Mouse (Mus musculus): ENCODE data around the gene Nsun5. TPM values are rescaled to one million over a fixed set of nuclear protein-coding genes. Genes with fewer than 3 reads are reported as not detected.
"Not testable (repeated sequence)": the region's sequence is repeated elsewhere in the genome, so short reads cannot be mapped to it uniquely, and the experiment has no call there.

Gene Nsun5
- polyA plus RNA-seq, 1 experiment from 2014 or later: 32.1 TPM

DNA sequence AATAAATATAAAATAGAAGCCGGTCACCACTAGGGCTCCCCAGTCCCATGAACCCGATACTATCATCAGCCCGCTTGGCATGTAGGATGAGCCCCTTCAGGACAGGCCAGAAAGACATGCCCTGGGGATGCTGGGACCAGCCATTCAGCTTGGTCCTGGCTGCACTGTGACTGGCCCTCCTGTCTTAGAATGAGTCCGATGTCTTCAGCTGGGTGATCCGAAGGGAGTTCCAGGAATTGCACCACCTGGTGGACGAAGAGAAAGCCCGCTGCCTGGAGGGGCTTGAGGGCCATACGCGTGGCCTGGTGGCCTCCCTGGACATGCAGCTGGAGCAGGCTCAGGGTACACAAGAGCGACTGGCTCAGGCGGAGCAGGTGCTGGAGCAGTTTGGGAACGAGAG lies 6.2 kb upstream of the Nsun5 start:
- no peak overlapping the region for H3K4me3 ChIP-seq (ENCODE audit: low read length)
- no peaks in the 10 kb centered on the region for H3K27me3 ChIP-seq (ENCODE audit: control insufficient read depth, insufficient read depth, low read depth, low read length)
- no peaks in the 10 kb centered on the region for H3K9me3 ChIP-seq (ENCODE audit: control insufficient read depth, low read length)
- 22% methylated on average over 12 of the region's 12 CpGs for WGBS
- H3K9ac ChIP-seq (ENCODE audit: low read length): no peak overlapping the region
- peak; percentile 31; the same call in 1 of the 2 replicates for ATAC-seq (ENCODE audit: low read depth)
- no peaks in the 10 kb centered on the region for H3K4me1 ChIP-seq (replicated peaks; ENCODE audit: control insufficient read depth, insufficient read depth, low read length)
- no peak overlapping the region for H3K4me2 ChIP-seq (ENCODE audit: low read depth, low read length)
- H3K36me3 ChIP-seq (ENCODE audit: control insufficient read depth, insufficient read depth, low read length): no peaks in the 10 kb centered on the region
- no peak overlapping the region for H3K27ac ChIP-seq (ENCODE audit: low read length)

DNA sequence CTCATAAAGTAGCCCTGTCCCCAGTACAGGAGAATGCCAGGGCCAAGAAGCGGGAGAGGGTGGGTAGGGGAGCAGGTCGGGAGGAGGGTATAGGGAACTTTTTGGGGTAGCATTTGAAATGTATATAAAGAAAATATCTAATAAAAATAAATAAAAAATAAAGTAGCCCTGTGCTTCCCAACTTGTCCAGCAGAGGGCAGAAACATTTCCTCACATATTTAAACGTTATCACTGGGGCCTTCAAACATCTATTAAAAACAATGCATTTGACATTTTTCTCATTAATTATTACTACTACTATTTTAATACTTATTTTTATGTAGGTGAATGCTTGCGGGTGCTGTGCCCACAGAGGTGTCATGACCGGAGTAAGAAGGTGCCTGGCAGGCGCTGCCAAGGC lies 1.9 kb upstream of the Nsun5 start:
- peaks cover 7% of the 10 kb centered on the region for H3K4me1 ChIP-seq (replicated peaks; ENCODE audit: control insufficient read depth, insufficient read depth, low read length)
- no peak overlapping the region for H3K4me2 ChIP-seq (ENCODE audit: low read depth, low read length)
- no peak for ATAC-seq (ENCODE audit: low read depth)
- H3K27me3 ChIP-seq (ENCODE audit: control insufficient read depth, insufficient read depth, low read depth, low read length): no peaks in the 10 kb centered on the region
- no peaks in the 10 kb centered on the region for H3K9me3 ChIP-seq (ENCODE audit: control insufficient read depth, low read length)
- peaks cover 3% of the 10 kb centered on the region for H3K36me3 ChIP-seq (ENCODE audit: control insufficient read depth, insufficient read depth, low read length)
- H3K27ac ChIP-seq (ENCODE audit: low read length): no peak overlapping the region
- no peak overlapping the region for H3K4me3 ChIP-seq (ENCODE audit: low read length)
- WGBS: 47% methylated on average over 6 of the region's 6 CpGs
- H3K9ac ChIP-seq (ENCODE audit: low read length): no peak overlapping the region

DNA sequence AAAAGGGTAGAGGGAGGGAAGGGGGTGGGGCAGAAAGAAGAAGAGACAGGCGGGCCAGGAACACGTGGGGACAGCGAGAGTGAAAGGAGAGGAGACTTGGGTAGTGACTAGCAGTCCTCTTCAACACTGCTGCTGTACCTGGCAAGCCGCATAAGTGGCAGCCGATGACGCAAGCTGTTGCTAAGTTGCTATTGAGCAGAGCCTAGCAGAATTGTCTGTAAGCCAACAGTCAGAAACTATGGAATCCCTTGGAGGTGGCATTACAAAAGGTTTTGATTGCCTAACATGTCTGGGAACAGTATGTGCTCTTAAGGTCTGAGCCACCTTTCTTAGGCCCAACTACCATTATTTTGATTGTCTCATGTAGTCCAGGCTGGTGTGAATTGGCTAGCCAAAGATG lies 1.4 kb upstream of the Nsun5 start:
- 70% methylated on average over 6 of the region's 6 CpGs for WGBS
- Histone ChIP-seq H3K9me3 (ENCODE audit: control insufficient read depth, low read length) (no peaks in the 10 kb centered on the region), H3K4me2 (ENCODE audit: low read depth, low read length) (no peak overlapping the region), H3K36me3 (ENCODE audit: control insufficient read depth, insufficient read depth, low read length) (peaks cover 6% of the 10 kb centered on the region), H3K4me3 (ENCODE audit: low read length) (no peak overlapping the region), H3K27me3 (ENCODE audit: control insufficient read depth, insufficient read depth, low read depth, low read length) (no peaks in the 10 kb centered on the region), H3K4me1 (replicated peaks; ENCODE audit: control insufficient read depth, insufficient read depth, low read length) (peaks cover 7% of the 10 kb centered on the region), H3K27ac (ENCODE audit: low read length) (no peak overlapping the region), H3K9ac (ENCODE audit: low read length) (no peak overlapping the region)
- ATAC-seq (ENCODE audit: low read depth): no peak

DNA sequence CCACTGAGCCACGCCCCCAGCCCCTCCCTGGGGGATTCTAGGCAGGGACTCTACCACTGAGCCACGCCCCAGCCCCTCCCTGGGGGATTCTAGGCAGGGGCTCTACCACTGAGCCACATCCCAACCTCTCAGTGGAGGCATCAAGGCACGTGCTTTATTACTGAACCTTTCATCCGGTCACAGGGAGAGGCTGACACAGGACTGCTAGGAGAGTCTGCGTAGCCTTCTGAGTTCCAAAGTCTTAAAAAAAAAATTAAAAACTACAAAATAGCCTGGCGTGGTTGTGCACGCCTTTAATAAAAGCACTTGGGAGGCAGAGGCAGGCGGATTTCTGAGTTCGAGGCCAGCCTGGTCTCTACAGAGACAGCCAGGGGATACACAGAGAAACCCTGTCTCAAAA lies 557 bp upstream of the Nsun5 start:
- peaks cover 15% of the 10 kb centered on the region for H3K36me3 ChIP-seq (ENCODE audit: control insufficient read depth, insufficient read depth, low read length)
- peak overlapping the region; percentile 97 for H3K4me3 ChIP-seq (ENCODE audit: low read length)
- H3K27ac ChIP-seq (ENCODE audit: low read length): peak overlapping the region; percentile 89
- H3K9ac ChIP-seq (ENCODE audit: low read length): peak overlapping the region; percentile 94
- H3K9me3 ChIP-seq (ENCODE audit: control insufficient read depth, low read length); H3K4me1 ChIP-seq (replicated peaks; ENCODE audit: control insufficient read depth, insufficient read depth, low read length); H3K27me3 ChIP-seq (ENCODE audit: control insufficient read depth, insufficient read depth, low read depth, low read length); ATAC-seq (ENCODE audit: low read depth): not testable (repeated sequence)
- H3K4me2 ChIP-seq (ENCODE audit: low read depth, low read length): peak overlapping the region; percentile 54
- WGBS: 51% methylated on average over 9 of the region's 9 CpGs

DNA sequence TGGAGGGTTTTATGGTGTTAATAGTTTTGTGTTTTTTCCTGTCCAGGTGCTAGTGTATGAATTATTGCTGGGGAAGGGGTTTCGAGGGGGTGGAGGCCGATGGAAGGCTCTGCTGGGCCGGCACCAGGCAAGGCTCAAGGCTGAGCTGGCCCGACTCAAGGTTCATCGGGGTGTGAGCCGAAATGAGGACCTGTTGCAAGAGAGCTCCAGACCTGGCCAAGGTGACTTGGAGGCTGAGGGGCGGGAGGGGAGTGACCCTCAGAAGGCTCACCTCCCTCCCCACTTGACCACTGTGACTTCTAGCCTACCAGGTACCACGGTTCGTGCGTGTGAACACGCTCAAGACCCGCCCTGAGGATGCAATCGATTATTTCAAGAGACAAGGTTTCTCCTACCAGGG lies 1.4 kb downstream of the Nsun5 start:
- Histone ChIP-seq H3K9ac (ENCODE audit: low read length) (no peak overlapping the region), H3K27ac (ENCODE audit: low read length) (no peak overlapping the region), H3K27me3 (ENCODE audit: control insufficient read depth, insufficient read depth, low read depth, low read length) (no peaks in the 10 kb centered on the region), H3K36me3 (ENCODE audit: control insufficient read depth, insufficient read depth, low read length) (peaks cover 30% of the 10 kb centered on the region), H3K4me3 (ENCODE audit: low read length) (no peak overlapping the region), H3K4me1 (replicated peaks; ENCODE audit: control insufficient read depth, insufficient read depth, low read length) (peaks cover 7% of the 10 kb centered on the region), H3K4me2 (ENCODE audit: low read depth, low read length) (no peak overlapping the region), H3K9me3 (ENCODE audit: control insufficient read depth, low read length) (no peaks in the 10 kb centered on the region)
- WGBS: 91% methylated on average over 13 of the region's 13 CpGs
- no peak for ATAC-seq (ENCODE audit: low read depth)

DNA sequence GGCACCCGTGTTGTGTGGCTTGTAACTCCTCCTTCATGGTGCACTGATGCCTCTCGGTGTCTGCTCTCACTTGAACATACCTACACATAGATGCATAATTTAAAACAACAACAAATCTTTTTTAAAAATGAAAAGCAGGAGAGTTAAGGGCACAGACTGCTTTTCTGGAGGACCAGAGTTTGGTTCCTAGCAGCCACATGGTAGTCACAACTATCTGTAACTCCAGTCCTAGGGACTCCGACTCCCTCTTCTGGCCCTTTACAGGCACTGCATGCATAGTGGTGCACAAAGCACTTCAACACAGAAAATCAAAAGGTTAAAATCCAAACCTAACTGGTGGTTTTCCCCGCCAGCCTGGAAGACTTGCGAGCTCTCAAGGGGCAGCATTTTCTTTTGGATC lies 3.8 kb downstream of the Nsun5 start:
- peaks cover 44% of the 10 kb centered on the region for H3K36me3 ChIP-seq (ENCODE audit: control insufficient read depth, insufficient read depth, low read length)
- no peak for ATAC-seq (ENCODE audit: low read depth)

DNA sequence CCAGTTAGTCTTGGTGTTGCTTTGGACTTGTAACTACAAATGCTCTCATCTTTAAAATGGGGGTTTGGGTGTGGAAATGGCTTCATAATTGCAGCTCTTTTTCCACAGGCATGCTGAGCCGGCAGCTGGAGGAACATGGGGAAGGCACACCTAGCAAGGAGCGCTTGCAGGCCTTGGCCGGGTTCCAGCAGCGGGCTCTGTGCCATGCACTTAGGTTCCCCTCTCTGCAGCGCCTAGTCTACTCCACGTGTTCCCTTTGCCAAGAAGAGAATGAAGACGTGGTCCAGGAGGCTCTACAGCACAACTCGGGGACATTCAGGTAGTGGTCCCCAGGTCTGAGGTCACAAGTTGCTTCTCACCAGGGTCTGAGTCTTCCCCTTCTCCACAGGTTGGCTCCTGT lies 5.4 kb downstream of the Nsun5 start:
- ATAC-seq (ENCODE audit: low read depth): peak; percentile 62; the same call in 1 of the 2 replicates
- Histone ChIP-seq H3K4me1 (replicated peaks; ENCODE audit: control insufficient read depth, insufficient read depth, low read length) (peaks cover 7% of the 10 kb centered on the region), H3K9ac (ENCODE audit: low read length) (no peak overlapping the region), H3K9me3 (ENCODE audit: control insufficient read depth, low read length) (no peaks in the 10 kb centered on the region), H3K4me2 (ENCODE audit: low read depth, low read length) (no peak overlapping the region), H3K36me3 (ENCODE audit: control insufficient read depth, insufficient read depth, low read length) (peaks cover 53% of the 10 kb centered on the region), H3K4me3 (ENCODE audit: low read length) (no peak overlapping the region), H3K27ac (ENCODE audit: low read length) (no peak overlapping the region), H3K27me3 (ENCODE audit: control insufficient read depth, insufficient read depth, low read depth, low read length) (no peaks in the 10 kb centered on the region)
- WGBS: 46% methylated on average over 8 of the region's 8 CpGs

More for the DNA sequence above, 3.8 kb downstream of the Nsun5 start:
- Histone ChIP-seq H3K27ac (ENCODE audit: low read length) (no peak overlapping the region), H3K4me1 (replicated peaks; ENCODE audit: control insufficient read depth, insufficient read depth, low read length) (peaks cover 7% of the 10 kb centered on the region), H3K27me3 (ENCODE audit: control insufficient read depth, insufficient read depth, low read depth, low read length) (no peaks in the 10 kb centered on the region), H3K4me3 (ENCODE audit: low read length) (no peak overlapping the region), H3K4me2 (ENCODE audit: low read depth, low read length) (no peak overlapping the region), H3K9ac (ENCODE audit: low read length) (no peak overlapping the region), H3K9me3 (ENCODE audit: control insufficient read depth, low read length) (no peaks in the 10 kb centered on the region)
- WGBS: 94% methylated on average over 5 of the region's 5 CpGs

DNA sequence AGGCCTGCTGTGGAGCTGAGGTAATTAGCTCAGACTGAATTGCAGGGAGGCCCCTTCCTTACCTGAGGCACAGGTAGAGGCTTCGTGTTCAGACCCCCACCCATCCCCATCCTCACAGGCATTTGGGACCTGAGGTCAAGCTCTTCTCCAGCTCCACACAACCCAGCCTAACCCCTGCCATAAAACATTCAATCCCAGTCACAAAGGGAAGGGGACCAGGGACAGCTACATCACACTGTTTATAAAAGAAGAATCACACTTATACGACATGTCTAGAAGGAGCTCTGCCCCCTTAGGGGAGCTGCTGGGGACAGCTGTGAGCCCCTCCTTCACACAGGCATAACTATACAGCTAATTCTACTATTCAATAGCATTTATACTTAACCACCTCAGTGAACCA lies 6.6 kb downstream of the Nsun5 start:
- Histone ChIP-seq H3K4me2 (ENCODE audit: low read depth, low read length) (no peak overlapping the region), H3K27ac (ENCODE audit: low read length) (no peak overlapping the region), H3K4me3 (ENCODE audit: low read length) (no peak overlapping the region), H3K27me3 (ENCODE audit: control insufficient read depth, insufficient read depth, low read depth, low read length) (no peaks in the 10 kb centered on the region), H3K9ac (ENCODE audit: low read length) (no peak overlapping the region), H3K36me3 (ENCODE audit: control insufficient read depth, insufficient read depth, low read length) (peaks cover 65% of the 10 kb centered on the region), H3K9me3 (ENCODE audit: control insufficient read depth, low read length) (no peaks in the 10 kb centered on the region), H3K4me1 (replicated peaks; ENCODE audit: control insufficient read depth, insufficient read depth, low read length) (no peaks in the 10 kb centered on the region; the same call in 1 of the 2 replicates)
- 58% methylated on average over 2 of the region's 2 CpGs for WGBS
- ATAC-seq (ENCODE audit: low read depth): no peak

DNA sequence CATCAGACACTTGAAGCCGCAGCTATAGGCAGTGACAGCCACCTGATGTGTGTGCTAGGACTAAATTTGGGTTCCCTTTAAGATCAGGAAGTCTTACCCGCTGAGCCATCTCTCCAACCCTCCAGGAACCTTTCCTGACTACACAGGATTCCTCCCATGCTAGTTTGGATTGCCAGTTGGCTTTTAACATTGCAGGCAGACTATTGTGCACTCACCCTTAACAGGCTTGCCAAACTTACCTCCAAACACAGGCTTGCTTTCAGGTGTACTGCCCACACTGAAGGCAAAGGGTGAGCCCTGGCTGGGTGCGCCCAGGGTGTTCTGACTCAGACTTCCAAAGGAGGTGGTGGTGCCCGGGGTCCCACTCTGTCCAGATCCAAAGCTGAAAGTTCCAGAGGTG lies 10.9 kb downstream of the Nsun5 start:
- Histone ChIP-seq H3K9ac (ENCODE audit: low read length) (no peak overlapping the region), H3K9me3 (ENCODE audit: control insufficient read depth, low read length) (no peaks in the 10 kb centered on the region), H3K27me3 (ENCODE audit: control insufficient read depth, insufficient read depth, low read depth, low read length) (no peaks in the 10 kb centered on the region), H3K4me2 (ENCODE audit: low read depth, low read length) (no peak overlapping the region), H3K4me1 (replicated peaks; ENCODE audit: control insufficient read depth, insufficient read depth, low read length) (no peaks in the 10 kb centered on the region), H3K36me3 (ENCODE audit: control insufficient read depth, insufficient read depth, low read length) (peaks cover 79% of the 10 kb centered on the region), H3K27ac (ENCODE audit: low read length) (no peak overlapping the region), H3K4me3 (ENCODE audit: low read length) (no peak overlapping the region)
- 92% methylated on average over 4 of the region's 4 CpGs for WGBS
- ATAC-seq (ENCODE audit: low read depth): no peak

DNA sequence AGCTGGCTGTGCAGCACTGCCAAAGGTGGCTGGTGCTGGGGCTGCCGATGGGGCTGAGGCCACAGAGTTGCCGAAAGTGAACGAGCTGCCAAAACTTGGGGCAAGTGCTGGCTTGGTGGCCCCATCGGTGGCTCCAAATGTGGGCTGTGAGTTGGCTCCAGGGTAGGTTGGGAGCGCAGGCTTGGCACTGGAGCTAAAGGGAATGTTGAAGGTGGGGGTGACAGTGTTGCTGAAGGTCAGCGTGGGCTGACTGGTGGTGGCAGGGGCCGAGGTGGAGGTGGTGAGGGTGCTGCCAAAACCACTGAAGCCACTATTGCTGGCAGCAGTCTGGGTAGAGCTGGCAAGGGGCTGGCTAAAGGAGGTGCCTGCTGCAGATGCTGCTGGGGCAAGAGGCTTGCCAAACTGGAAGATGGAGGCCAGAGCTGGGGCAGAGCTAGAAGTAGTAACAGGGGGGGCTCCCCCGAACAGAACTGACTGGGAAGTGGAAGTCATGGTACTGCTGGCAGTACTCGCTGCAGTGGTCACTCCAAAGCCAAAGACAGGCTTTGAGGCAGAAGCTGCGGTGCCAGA lies 11.7 kb downstream of the Nsun5 start:
- Histone ChIP-seq H3K4me3 (ENCODE audit: low read length) (no peak overlapping the region), H3K9me3 (ENCODE audit: control insufficient read depth, low read length) (no peaks in the 10 kb centered on the region), H3K27me3 (ENCODE audit: control insufficient read depth, insufficient read depth, low read depth, low read length) (no peaks in the 10 kb centered on the region), H3K36me3 (ENCODE audit: control insufficient read depth, insufficient read depth, low read length) (peaks cover 74% of the 10 kb centered on the region), H3K4me2 (ENCODE audit: low read depth, low read length) (no peak overlapping the region), H3K27ac (ENCODE audit: low read length) (no peak overlapping the region), H3K4me1 (replicated peaks; ENCODE audit: control insufficient read depth, insufficient read depth, low read length) (no peaks in the 10 kb centered on the region), H3K9ac (ENCODE audit: low read length) (no peak overlapping the region)
- no peak for ATAC-seq (ENCODE audit: low read depth)
- WGBS: 91% methylated on average over 10 of the region's 10 CpGs

Data from lung, embryonic 16.5 days (tissue).